Mouse (Mus musculus) mesoderm, embryonic 11.5 days (tissue): ENCODE results near the gene Rasgrf1.
A peak's percentile ranks its signal among the peaks of the same experiment; 100 is the strongest.

Source experiments
- DNase-seq: peaks from one replicate; pipeline ENCODE4 v3.0.0-alpha.2; 2012; ENCODE audit warnings: low read depth, low spot score

Rasgrf1 gene

DNA sequence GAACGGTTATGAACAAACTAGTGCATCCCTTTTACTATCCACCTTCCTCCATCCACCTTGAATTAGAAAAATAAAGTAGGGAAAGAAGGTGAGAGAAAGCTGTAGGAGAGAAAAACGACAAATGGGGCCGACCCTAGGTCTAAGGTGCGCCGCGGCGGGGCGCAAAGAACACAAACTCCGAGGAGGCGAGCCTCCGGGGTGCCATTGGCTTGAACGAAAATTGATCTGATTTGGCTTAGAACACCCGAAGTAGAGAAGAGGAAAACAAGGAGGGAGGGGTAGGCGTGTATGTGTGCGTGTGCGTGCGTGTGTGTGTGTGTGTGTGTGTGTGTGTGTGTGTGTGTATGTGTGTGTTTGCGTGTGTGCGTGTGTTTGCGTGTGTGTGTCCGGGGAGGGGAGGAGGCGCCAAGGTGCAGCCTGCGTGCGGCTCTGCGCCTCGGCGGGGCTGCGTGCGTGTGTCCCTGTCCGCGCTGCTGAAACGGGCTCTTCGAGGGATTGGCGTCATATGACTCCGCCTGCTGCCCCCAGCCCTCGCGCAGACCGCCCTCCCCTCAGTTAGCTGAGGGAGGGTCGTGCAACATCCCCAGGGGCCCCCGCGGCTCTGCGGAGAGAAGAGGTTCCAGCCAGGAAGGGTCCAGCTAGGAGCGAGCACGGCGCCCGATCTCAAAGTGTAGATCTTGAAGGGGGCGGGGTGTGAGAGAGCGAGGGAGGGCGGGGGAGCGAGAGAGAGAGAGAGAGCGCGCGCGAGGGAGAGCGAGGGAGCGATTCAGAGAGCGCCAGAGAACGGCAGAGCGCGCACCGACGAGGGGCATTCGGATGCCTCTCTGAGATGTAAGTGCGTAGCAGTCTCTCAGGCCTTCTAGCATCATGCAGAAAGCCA lies at the start of gene Rasgrf1:
Rasgrf1 (plus strand) TSS at position 778 of the 880 bp plus-strand sequence.
- DNase-seq, result peak; percentile 66

- no peak for DNase-seq
Measured at GRCm38 (mm10) chr9:89860145-89860544, 49.6 kb upstream of the Rasgrf1 start.

- no peak for DNase-seq
Measured at GRCm38 (mm10) chr9:89860584-89860983, 49.1 kb upstream of the Rasgrf1 start.

- no peak for DNase-seq
Measured at GRCm38 (mm10) chr9:89867141-89867540, 42.6 kb upstream of the Rasgrf1 start.

DNA sequence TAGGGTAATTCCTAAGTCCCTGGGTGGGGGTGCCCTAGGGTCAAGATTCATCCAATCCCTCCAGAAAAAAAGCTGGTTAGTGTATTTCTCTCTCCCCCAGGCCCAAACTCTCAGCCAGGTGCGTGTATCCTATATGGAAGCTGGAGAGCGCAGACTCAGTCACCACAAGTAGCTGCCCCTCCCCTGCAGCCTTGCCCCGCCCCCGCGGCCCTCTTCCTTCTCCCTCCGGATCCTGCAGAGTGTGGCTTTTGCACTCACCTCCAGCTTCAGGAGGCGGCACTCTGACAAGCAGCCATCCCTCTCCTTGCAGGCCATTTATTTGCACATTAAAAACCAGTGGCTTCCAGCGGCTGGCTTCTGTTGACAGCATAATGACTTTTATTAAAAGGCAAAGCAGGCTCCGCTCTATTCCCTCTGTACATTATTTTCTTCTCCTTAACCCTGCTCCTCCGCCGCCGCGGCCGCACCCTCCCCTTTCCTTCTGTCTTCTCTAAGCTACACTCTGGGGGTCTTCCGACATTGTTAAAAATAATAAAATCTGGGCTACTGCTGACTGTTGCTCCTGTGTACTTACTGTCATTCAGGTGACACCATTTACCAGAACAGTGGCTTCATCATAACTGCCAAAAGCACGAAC lies 41.5 kb upstream of the Rasgrf1 start:
- no peak for DNase-seq

DNA sequence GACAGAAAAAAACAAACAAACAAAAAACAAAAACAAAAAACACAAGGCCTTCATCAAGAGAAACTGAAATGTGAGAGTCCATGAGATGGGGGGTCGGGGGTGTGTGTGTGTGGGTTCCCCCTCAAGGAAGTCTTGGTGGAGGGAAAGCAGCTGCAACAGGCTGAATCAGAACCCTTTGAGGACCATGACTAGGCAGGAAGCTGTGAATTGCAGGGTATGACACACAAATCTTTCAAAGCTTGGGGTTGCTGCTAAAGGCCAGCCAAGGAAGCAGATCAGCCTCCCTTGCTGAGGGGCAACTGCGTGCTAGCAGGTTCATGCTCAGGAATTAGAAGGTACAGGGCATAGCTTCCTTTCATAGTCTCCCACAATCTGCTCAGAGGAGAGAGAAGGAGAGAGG lies 40.1 kb upstream of the Rasgrf1 start:
- DNase-seq, result no peak

GRCm38 (mm10) chr9:89870531-89871150 lies 39.1 kb upstream of the Rasgrf1 start:
- no peak for DNase-seq

DNA sequence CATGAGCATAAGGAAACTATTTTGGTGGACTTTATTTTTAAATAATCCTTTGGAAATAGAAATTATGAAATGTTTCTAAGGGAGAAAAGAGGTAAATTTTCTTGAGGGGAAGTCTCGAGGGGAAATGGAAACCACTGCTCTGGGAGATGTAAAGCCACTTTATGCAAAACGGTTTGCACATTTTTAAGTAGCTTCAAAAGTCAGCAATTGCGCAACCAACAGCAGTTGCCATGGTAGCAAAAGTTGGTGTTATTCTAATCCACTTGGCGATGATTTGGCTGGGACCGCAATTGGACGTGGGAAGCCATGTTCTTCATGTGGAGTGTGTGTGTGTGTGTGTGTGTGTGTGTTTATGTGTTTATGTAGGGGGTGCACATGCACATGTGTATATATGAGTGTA lies 37.6 kb upstream of the Rasgrf1 start:
- DNase-seq, result no peak

DNA sequence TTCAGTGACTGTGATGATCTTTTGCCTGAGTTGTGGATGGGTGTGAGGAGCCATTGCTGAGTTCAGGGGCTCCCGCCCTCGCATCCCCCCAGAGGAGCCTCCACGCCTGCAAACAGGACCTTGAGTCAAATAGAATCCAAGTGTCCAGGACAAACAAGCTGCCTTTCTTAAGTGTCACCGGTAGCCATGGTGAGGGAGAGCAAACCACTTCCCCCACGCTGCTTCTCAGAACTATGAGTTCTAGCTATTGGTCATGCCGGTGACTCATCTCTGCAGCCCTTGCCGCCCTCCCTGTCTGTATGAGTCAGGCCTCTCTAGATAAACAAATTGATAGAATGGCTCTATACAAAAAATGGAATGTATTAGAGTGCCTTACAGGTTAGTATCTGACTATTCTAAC lies 35.3 kb upstream of the Rasgrf1 start:
- DNase-seq, result no peak

- no peak for DNase-seq
Measured at GRCm38 (mm10) chr9:89875551-89875950, 34.2 kb upstream of the Rasgrf1 start.

DNA sequence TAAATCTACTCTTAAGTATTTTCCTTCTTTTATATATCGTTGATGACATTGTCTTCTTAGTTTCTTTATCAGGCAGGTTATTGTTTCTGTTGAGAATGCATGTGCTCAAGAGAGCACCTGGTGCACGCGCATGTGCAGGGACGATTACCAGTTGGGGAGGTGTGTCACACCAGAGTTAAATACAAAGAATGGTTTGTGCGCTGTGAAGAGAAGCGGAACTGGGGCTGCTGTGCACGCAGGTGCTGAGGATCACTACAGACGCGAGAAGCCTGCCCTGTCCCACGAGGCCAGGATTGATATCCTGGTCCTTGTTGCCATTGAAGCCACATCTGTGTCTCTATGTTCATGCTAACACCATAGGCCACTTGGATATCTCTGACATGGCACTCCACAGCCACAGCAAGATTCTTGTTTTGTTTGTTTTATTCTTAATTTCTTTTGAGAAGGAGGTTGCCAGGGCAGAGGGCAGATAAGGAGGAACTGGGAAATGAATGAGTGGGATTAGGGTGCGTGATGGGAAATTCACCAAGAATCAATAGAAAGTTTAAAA lies 31.2 kb upstream of the Rasgrf1 start:
- DNase-seq, result no peak

DNA sequence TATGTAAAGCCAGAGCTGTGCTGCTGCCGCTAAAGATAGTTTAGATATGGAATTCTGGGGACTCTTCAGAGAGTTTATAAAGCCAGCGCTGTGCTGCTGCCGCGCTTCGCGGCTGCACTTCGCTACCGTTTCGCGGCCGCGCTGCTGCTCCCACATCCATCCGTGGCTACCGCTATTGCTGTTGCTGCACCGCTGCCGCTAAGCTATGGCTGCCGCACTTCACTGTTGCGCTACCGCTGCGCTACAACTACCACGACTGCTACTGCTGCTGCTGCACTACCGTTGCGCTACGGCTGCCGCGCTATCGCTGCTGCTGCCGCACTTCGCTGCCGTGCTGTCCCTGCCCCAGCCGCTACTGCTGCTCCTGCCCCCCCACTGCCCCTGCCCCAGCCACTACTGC lies 30.1 kb upstream of the Rasgrf1 start:
- DNase-seq, result peak; percentile 45

DNA sequence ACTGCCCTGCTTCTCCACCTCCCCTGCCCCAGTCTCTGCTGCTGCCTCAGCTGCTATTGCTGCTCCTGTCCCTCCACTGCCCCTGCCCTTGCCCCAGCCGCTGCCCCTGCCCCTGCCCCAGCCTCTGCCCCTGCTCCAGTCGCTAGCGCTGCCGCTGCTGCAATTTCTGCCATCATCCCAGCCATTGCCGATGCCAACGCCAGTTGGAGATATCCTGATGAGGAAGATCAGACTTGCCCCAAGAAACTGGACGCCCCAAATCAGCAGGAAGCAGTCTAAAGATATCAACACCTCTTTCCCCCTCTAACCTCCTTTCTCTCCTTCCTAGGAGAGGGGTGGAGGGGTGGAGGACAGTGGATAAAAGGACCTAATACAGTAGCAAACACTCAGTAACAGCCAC lies 28.2 kb upstream of the Rasgrf1 start:
- DNase-seq, result no peak

DNA sequence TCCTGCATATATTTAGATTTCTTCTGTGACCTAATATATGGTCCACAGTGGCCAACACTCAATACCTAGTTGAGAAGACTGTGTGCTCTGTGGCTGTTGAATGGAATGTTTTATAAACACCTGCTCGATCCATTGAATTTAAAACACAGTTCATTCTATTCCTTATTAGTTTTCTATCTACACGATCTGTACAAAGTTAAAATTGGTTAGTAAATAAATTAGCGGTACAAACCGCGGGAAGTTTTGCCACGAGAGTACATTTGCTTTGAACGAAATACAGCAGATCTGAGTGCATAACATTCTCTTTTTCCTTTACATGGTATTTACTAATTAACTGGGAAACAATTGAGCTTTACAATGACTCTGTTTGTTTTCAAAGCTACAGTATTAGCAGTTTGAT lies 27.1 kb upstream of the Rasgrf1 start:
- DNase-seq, result no peak

GRCm38 (mm10) chr9:89885701-89886218 lies 23.9 kb upstream of the Rasgrf1 start:
- no peak for DNase-seq

GRCm38 (mm10) chr9:89891534-89892293 lies 18.0 kb upstream of the Rasgrf1 start:
- DNase-seq, result no peak

DNA sequence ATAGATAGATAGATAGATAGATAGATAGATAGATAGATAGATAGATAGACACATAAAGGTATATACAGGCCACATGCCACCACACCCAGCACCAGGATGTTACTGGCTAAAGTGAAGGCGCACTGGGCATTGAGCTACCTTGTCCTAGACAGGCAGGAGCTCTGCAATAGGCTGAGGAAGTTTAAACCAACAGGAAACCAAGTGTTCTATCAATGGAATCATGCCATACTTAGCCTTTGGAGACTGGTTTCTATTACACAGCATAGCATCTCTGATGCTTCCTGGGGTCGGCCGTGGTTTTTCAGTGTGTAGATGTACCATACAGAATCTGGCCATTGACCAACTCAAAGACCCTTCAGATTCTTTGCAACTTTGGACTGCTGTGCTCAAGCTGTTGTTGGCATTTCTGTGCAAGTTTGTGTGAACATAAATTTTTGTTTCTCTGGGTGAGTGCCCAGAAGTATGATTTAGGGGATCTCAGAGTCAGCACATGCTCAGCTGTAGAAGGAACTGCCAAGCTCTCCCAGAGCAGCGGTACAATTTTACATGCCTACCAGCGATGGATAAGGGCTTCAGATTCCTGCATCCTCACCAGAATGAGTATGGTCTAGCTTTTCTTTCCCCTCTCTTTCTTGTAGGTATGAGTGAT lies 17.0 kb upstream of the Rasgrf1 start:
- DNase-seq, result no peak

GRCm38 (mm10) chr9:89900111-89900824 lies 9.4 kb upstream of the Rasgrf1 start:
- no peak for DNase-seq

DNA sequence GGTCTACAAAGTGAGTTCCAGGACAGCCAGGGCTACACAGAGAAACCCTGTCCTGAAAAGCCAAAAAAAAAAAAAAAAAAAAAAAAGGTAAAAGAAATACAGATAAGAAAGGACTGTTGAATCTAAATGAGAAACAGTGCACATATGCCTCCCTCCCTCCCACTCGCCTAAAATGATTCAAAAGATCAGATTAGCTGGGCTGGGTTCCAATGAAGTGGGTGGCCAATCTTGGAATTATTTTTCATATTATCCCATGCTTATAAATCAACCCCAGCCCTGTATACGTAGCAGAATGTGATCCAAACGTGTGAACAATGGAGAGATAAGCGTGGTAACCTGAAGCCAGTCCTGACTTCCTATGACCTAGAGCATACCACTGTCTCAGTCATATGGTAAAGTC lies 8.5 kb upstream of the Rasgrf1 start:
- no peak for DNase-seq

DNA sequence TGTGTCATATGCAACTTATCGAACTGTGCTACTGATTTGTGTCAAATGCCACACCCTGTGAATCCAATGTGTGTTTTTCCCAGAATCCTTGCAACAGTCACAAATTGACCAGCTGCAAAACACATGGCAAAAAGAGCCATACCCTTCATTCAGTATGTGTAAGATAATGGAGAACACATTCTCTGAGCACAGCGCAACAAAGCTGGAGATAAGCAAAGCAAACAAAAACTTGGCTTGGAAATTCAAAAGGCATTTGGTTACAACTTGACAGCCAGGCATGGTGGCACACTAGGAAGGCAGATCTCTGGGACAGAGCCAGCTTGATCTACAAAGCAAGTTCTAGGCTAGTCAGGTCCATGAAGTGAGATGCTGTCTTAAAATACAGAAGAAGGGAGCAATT lies 6.9 kb upstream of the Rasgrf1 start:
- no peak for DNase-seq
